Mouse (Mus musculus) lung, postnatal 0 days (tissue): ENCODE measurements around the gene Irf2.

Experiments
- CTCF ChIP-seq: IDR thresholded peaks from 2 replicates; pipeline ENCODE4 v1.5.1; 2016; ENCODE audit warnings: antibody characterized with exemption, mild to moderate bottlenecking
- EP300 ChIP-seq: IDR thresholded peaks from 2 replicates; pipeline ENCODE4 v1.6.1; 2016; ENCODE audit warnings: antibody characterized with exemption, mild to moderate bottlenecking, control low read depth

- no peak for TF ChIP-seq CTCF
- TF ChIP-seq EP300, result no peak; the same call in 1 of the 2 replicates
Measured at GRCm38 (mm10) chr8:46747311-46747980, 7.9 kb downstream of the Irf2 start.
